Mouse (Mus musculus): ENCODE results near the gene Rabl2.

- no peak for TF ChIP-seq POLR2A (IDR thresholded peaks at IDR 0.05; ENCODE audit: low read depth, low read length)
- TF ChIP-seq CTCF (IDR thresholded peaks at IDR 0.05; ENCODE audit: extremely low read depth, insufficient read length, insufficient replicate concordance, low read depth, low read length): no peak
These were observed 15.8 kb upstream of the Rabl2 start for GRCm38 (mm10) chr15:89607480-89607879.
